Mouse (Mus musculus) liver, adult 2 months (tissue): ENCODE measurements around the gene Gxylt2.

Experiments used
- CTCF ChIP-seq: fragments of 200-500 bp; IDR thresholded peaks from 2 replicates; pipeline ENCODE4 v1.5.1; 2011; ENCODE audit warnings: low read depth, low read length, control low read depth
- POLR2A ChIP-seq: fragments of 200-500 bp; IDR thresholded peaks from 2 replicates; pipeline ENCODE4 v1.6.1; 2011; ENCODE audit warnings: low read length, control low read depth; ENCODE audit not compliant: insufficient read depth; ENCODE audit errors: extremely low read depth

- TF ChIP-seq CTCF (no peak), POLR2A (no peak)
These were observed 10.8 kb downstream of the Gxylt2 start for GRCm38 (mm10) chr6:100715296-100715828.
